Mouse (Mus musculus) myocyte (in vitro differentiated cells): Measurements from ENCODE around the gene Eif3f.

Source experiments
- E2F4 ChIP-seq: IDR thresholded peaks from one replicate; pipeline ENCODE4 v1.6.1; 2011; ENCODE audit warnings: mild to moderate bottlenecking, control low read depth, moderate library complexity; ENCODE audit not compliant: insufficient read depth
- POLR2A ChIP-seq: IDR thresholded peaks from one replicate; pipeline ENCODE4 v1.6.1; 2011; ENCODE audit warnings: low read depth, mild to moderate bottlenecking, control low read depth, moderate library complexity; ENCODE audit not compliant: insufficient read length
- POLR2AphosphoS2 ChIP-seq: IDR thresholded peaks from one replicate; pipeline ENCODE4 v1.6.1; 2011; ENCODE audit warnings: low read depth, control low read depth; ENCODE audit not compliant: insufficient read length
- REST ChIP-seq: IDR thresholded peaks from one replicate; pipeline ENCODE4 v1.6.1; 2011; ENCODE audit warnings: mild to moderate bottlenecking, control low read depth, moderate library complexity; ENCODE audit not compliant: insufficient read depth, insufficient read length
- SRF ChIP-seq: IDR thresholded peaks from one replicate; pipeline ENCODE4 v1.6.1; 2011; ENCODE audit warnings: low read depth; ENCODE audit not compliant: control insufficient read depth, insufficient read length
- TCF12 ChIP-seq: IDR thresholded peaks from one replicate; pipeline ENCODE4 v1.6.1; 2011; ENCODE audit warnings: mild to moderate bottlenecking, control low read depth; ENCODE audit not compliant: poor library complexity, insufficient read depth, severe bottlenecking

DNA sequence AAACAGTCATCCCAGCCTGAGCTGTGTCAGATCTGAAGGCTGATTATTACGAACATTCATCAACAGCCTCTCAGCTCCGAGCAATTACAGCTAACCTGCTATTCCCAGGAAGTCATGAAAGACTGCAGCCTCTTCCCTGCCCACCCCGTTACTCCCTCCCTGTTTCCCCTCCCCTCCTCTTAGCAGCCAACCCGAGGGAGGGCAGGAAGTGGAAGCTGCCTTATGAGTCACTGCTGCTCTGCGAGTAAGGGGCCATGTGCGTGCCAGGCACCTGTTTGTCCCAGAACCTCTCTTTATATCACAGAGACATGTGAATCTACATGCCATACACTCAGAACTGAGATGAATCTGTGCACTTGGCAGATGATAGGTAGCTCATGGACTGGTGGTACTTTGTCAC is 34.0 kb downstream of the Eif3f start:
- TF ChIP-seq POLR2A (no peak), SRF (no peak), POLR2AphosphoS2 (no peak), TCF12 (no peak), REST (no peak), E2F4 (no peak)
